Mouse (Mus musculus) liver, adult 2 months (tissue): ENCODE measurements around the gene Cnga4. TPM values are rescaled to one million over a fixed set of nuclear protein-coding genes. Genes with fewer than 3 reads are reported as not detected.

ENCODE experiments used
- polyA plus RNA-seq: library from polyadenylated mRNA; depleted of rRNA; stranded (reverse); fragments of >200 nt; gene quantifications from 2 replicates; pipeline ENCODE4 v1.2.3, GENCODE M21; 2012; rRNA removed
- total RNA-seq: library from RNA; depleted of rRNA; stranded (reverse); fragments of >200 nt; gene quantifications from 2 replicates; pipeline ENCODE4 v1.2.3, GENCODE M21; 2014; rRNA removed

Gene Cnga4
- total and polyA plus RNA-seq, 2 experiments: 0.04 TPM; not detected in 1

Other genes starting within 250 kb of the Cnga4 start
- gene Olfr684, start 240.9 kb upstream of the Cnga4 start, total RNA-seq: not detected in 2 replicates
- gene Olfr684, start 240.9 kb upstream of the Cnga4 start, polyA plus RNA-seq: not detected in 2 replicates
- gene Olfr685, start 218.6 kb upstream of the Cnga4 start, total RNA-seq: not detected in 2 replicates
- gene Olfr685, start 218.6 kb upstream of the Cnga4 start, polyA plus RNA-seq: not detected in 2 replicates
- gene Olfr686, start 197.1 kb upstream of the Cnga4 start, total RNA-seq: not detected in 2 replicates
- gene Olfr686, start 197.1 kb upstream of the Cnga4 start, polyA plus RNA-seq: not detected in 2 replicates
- gene Olfr688, start 116.5 kb upstream of the Cnga4 start, total RNA-seq: not detected in 2 replicates
- not detected in 2 replicates for gene Olfr688, start 116.5 kb upstream of the Cnga4 start, polyA plus RNA-seq
- not detected in 2 replicates for gene Olfr689, start 93.4 kb upstream of the Cnga4 start, total RNA-seq
- not detected in 2 replicates for gene Olfr689, start 93.4 kb upstream of the Cnga4 start, polyA plus RNA-seq
- gene Olfr690, start 70.5 kb upstream of the Cnga4 start, total RNA-seq: not detected in 2 replicates
- not detected in 2 replicates for gene Olfr690, start 70.5 kb upstream of the Cnga4 start, polyA plus RNA-seq
- gene Olfr691, start 62.3 kb upstream of the Cnga4 start, total RNA-seq: not detected in 2 replicates
- gene Olfr691, start 62.3 kb upstream of the Cnga4 start, polyA plus RNA-seq: not detected in 2 replicates
- not detected in 2 replicates for gene Olfr692, start 36.3 kb upstream of the Cnga4 start, total RNA-seq
- gene Olfr692, start 36.3 kb upstream of the Cnga4 start, polyA plus RNA-seq: not detected in 2 replicates
- not detected in 2 replicates for gene Gm5901, start 29.5 kb upstream of the Cnga4 start, total RNA-seq
- gene Gm5901, start 29.5 kb upstream of the Cnga4 start, polyA plus RNA-seq: 0.07 TPM in 1 of 2 replicates, not detected in the other
- gene Fam160a2, start 4.5 kb upstream of the Cnga4 start, total RNA-seq: 4.5 and 7.7 TPM in 2 replicates
- gene Fam160a2, start 4.5 kb upstream of the Cnga4 start, polyA plus RNA-seq: 16.3 and 26.8 TPM in 2 replicates
- not detected in 2 replicates for gene Cckbr, start 21.2 kb downstream of the Cnga4 start, total RNA-seq
- gene Cckbr, start 21.2 kb downstream of the Cnga4 start, polyA plus RNA-seq: not detected in 2 replicates
- gene Cavin3, start 77.7 kb downstream of the Cnga4 start, total RNA-seq: 0.67 and 1.1 TPM in 2 replicates
- 1.3 and 1.4 TPM in 2 replicates for gene Cavin3, start 77.7 kb downstream of the Cnga4 start, polyA plus RNA-seq
- gene Smpd1, start 149.8 kb downstream of the Cnga4 start, total RNA-seq: 33.1 and 38.1 TPM in 2 replicates
- gene Smpd1, start 149.8 kb downstream of the Cnga4 start, polyA plus RNA-seq: 48.4 and 51.9 TPM in 2 replicates
- gene Apbb1, start 177.1 kb downstream of the Cnga4 start, total RNA-seq: 1.1 TPM in 2 replicates
- gene Apbb1, start 177.1 kb downstream of the Cnga4 start, polyA plus RNA-seq: 0.85 and 1.6 TPM in 2 replicates
- gene Hpx, start 195.6 kb downstream of the Cnga4 start, total RNA-seq: 5,639 and 7,644 TPM in 2 replicates
- gene Hpx, start 195.6 kb downstream of the Cnga4 start, polyA plus RNA-seq: 4,285 and 5,140 TPM in 2 replicates
- 6.3 and 10.2 TPM in 2 replicates for gene Trim3, start 229.0 kb downstream of the Cnga4 start, total RNA-seq
- 10.9 and 14.9 TPM in 2 replicates for gene Trim3, start 229.0 kb downstream of the Cnga4 start, polyA plus RNA-seq
- 42.2 and 67.5 TPM in 2 replicates for gene Timm10b, start 235.5 kb downstream of the Cnga4 start, total RNA-seq
- 51.4 and 63.3 TPM in 2 replicates for gene Timm10b, start 235.5 kb downstream of the Cnga4 start, polyA plus RNA-seq
- 4.9 and 7.9 TPM in 2 replicates for gene Arfip2, start 235.8 kb downstream of the Cnga4 start, total RNA-seq
- 15.7 and 28.6 TPM in 2 replicates for gene Arfip2, start 235.8 kb downstream of the Cnga4 start, polyA plus RNA-seq
- gene Gm45799, start 236.0 kb downstream of the Cnga4 start, total RNA-seq: 27.7 and 28.6 TPM in 2 replicates
- 136 and 140 TPM in 2 replicates for gene Gm45799, start 236.0 kb downstream of the Cnga4 start, polyA plus RNA-seq
- gene Dnhd1, start 246.3 kb downstream of the Cnga4 start, total RNA-seq: 0.92 and 1.5 TPM in 2 replicates
- gene Dnhd1, start 246.3 kb downstream of the Cnga4 start, polyA plus RNA-seq: 0.82 and 0.88 TPM in 2 replicates